In the genomic region with DNA sequence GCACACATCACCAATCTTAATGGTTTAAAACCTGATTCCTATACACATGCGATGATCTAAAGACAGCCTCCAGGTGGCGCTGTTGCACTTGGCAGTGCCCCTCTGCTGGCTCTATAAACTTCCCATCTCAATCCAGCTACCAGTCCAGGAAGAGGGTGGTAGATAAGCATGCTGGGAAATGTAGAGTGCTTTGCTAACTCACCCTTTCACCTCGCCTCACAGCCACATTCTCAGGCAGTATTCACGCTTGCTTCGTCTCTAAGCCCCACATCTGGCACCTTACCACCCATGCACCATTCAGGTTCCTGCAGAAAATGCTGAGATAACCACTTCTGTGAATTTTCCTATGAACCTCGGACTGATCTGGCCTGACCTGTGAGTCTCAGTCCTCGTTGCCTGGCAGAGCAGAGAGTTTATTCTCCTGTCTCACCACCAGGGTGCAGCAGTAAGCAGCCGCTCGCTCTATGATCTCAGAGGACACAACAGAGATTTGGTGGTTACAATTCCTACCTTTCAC, we compare ENCODE assay signal across 8 mouse cellular contexts. TPM values are rescaled to one million over a fixed set of nuclear protein-coding genes. Genes with fewer than 3 reads are reported as not detected.
DNase-seq lines count a peak whose midpoint lies in the region; ATAC-seq and TF ChIP-seq lines count a peak whose summit lies in the region.

No protein-coding gene starts in this region.

- peak; percentile 67 for DNase-seq in WW6 (ENCODE audit: low read depth, low spot score)
- peak; percentile 51 to 76 for DNase-seq in cerebellum, postnatal 4 days (ENCODE audit: low spot score in 2 of 2)
- DNase-seq in gastrocnemius, adult 2 months: peak; percentile 82
- DNase-seq in left cerebral cortex, adult 11 months (ENCODE audit: low spot score): peak; percentile 58
- peak; percentile 80 to 84 for DNase-seq in lung, postnatal 4 days
- DNase-seq in retina, postnatal 1 day: peak; percentile 88
- DNase-seq in urinary bladder, adult 18-20 months (ENCODE audit: low spot score in 2 of 2): peak; percentile 61 to 63

- peak overlapping the region; percentile 72 for H3K4me3 ChIP-seq in gastrocnemius, adult 2 months
- peak overlapping the region; percentile 32 for H3K4me3 ChIP-seq in hindbrain, embryonic 16.5 days (ENCODE audit: low read length)

- TF ChIP-seq CTCF in gastrocnemius, adult 2 months (IDR thresholded peaks at IDR 0.05): peak; percentile 60

- no peaks in the 10 kb centered on the region for H3K27me3 ChIP-seq in hindbrain, embryonic 16.5 days (replicated peaks; ENCODE audit: control insufficient read depth, insufficient read depth, low read length)

- peak overlapping the region; percentile 87 for H3K27ac ChIP-seq in gastrocnemius, adult 2 months
- 0 out of 2 replicates have a peak overlapping the region, but pooled peaks have one; percentile 25 for H3K27ac ChIP-seq in hindbrain, embryonic 16.5 days (ENCODE audit: low read depth, low read length)

- ATAC-seq in hindbrain, embryonic 16.5 days: peak; percentile 90

- no peaks in the 10 kb centered on the region for H3K4me1 ChIP-seq in hindbrain, embryonic 16.5 days (ENCODE audit: control insufficient read depth, insufficient read depth, low read depth, low read length)

- 16% methylated on average over 9 of the region's 9 CpGs for WGBS in hindbrain, embryonic 16.5 days

- H3K9ac ChIP-seq in hindbrain, embryonic 16.5 days (ENCODE audit: low read depth, low read length): no peak overlapping the region

- peak overlapping the region; percentile 50 for H3K4me2 ChIP-seq in hindbrain, embryonic 16.5 days (ENCODE audit: low read length)

- no peaks in the 10 kb centered on the region for H3K9me3 ChIP-seq in hindbrain, embryonic 16.5 days (ENCODE audit: control insufficient read depth, low read length)

- no peaks in the 10 kb centered on the region; the same call in none of the 2 replicates for H3K36me3 ChIP-seq in hindbrain, embryonic 16.5 days (ENCODE audit: control insufficient read depth, insufficient read depth, low read length)

- intact Hi-C loops in gastrocnemius, adult 2 months (cut with DNase I): loop anchor here (2.0 to 10.0 kb wide), 3 partner anchors 72 to 208 kb away; a partner anchor contains a TSS

RNA-seq across cellular contexts. Expression of a gene that starts 46.7 kb away (rescaled TPM):
- 1 to 10 TPM; 3.0 to 3.3 TPM for total RNA-seq in gastrocnemius, adult 2 months (2021)
- 30.9 and 35.9 TPM in 2 replicates for polyA plus RNA-seq in hindbrain, embryonic 16.5 days (2015; fragmentation: Nextera tagmentation; extraction: Ambion mirVana)

Comparison
In these comparisons a context has a peak if more than half of its experiments do, and no peak if none do; other contexts are left out.
1. Peak in every context shown above with its lines: DNase-seq, ATAC-seq, H3K4me3 ChIP-seq and H3K27ac ChIP-seq.